Mouse (Mus musculus): ENCODE results near the gene Tspan31. TPM values are rescaled to one million over a fixed set of nuclear protein-coding genes. Genes with fewer than 3 reads are reported as not detected.
A peak's percentile ranks its signal among the peaks of the same experiment; 100 is the strongest.
"Not testable (repeated sequence)": the region's sequence is repeated elsewhere in the genome, so short reads cannot be mapped to it uniquely, and the experiment has no call there.

Gene Tspan31
- polyA plus RNA-seq, 1 experiment from 2014 or later, result 138 TPM

DNA sequence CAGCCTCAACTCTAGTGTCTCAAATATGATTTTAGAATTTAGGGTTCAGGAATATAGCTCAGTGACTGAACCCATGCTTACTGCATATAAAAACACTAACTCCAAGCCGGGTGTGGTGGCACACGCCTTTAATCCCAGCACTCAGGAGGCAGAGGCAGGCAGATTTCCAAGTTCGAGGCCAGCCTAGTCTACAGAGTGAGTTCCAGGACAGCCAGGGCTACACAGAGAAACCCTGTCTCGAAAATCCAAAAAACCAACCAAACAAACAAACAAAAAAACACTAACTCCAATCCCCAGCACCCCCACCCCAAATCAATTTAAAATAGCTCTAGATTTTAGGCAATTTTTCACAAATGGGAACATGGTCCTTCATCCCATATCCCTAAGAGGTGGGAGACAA lies 8.0 kb downstream of the Tspan31 start:
- Histone ChIP-seq H3K27ac (peak overlapping the region; percentile 82), H3K4me1 (replicated peaks) (peaks cover 60% of the 10 kb centered on the region), H3K36me3 (peaks cover 30% of the 10 kb centered on the region)
- WGBS, result 89% methylated on average over 4 of the region's 4 CpGs
- H3K4me2 ChIP-seq (replicated peaks); H3K9ac ChIP-seq (replicated peaks); ATAC-seq; H3K27me3 ChIP-seq; H3K9me3 ChIP-seq; H3K4me3 ChIP-seq (replicated peaks): not testable (repeated sequence)

- H3K4me3 ChIP-seq (replicated peaks), result peak overlapping the region; percentile 94
- no peaks in the 10 kb centered on the region for H3K27me3 ChIP-seq
- peak overlapping the region; percentile 98 for H3K27ac ChIP-seq
- H3K36me3 ChIP-seq, result peaks cover 30% of the 10 kb centered on the region
- no peaks in the 10 kb centered on the region for H3K9me3 ChIP-seq
- no peak for ATAC-seq
- peaks cover 59% of the 10 kb centered on the region for H3K4me1 ChIP-seq (replicated peaks)
- H3K9ac ChIP-seq (replicated peaks), result peak overlapping the region; percentile 96
- WGBS, result 71% methylated on average over 2 of the region's 2 CpGs
- H3K4me2 ChIP-seq (replicated peaks), result peak overlapping the region; percentile 88
These were observed 8.6 kb downstream of the Tspan31 start for GRCm38 (mm10) chr10:127061513-127061912.

DNA sequence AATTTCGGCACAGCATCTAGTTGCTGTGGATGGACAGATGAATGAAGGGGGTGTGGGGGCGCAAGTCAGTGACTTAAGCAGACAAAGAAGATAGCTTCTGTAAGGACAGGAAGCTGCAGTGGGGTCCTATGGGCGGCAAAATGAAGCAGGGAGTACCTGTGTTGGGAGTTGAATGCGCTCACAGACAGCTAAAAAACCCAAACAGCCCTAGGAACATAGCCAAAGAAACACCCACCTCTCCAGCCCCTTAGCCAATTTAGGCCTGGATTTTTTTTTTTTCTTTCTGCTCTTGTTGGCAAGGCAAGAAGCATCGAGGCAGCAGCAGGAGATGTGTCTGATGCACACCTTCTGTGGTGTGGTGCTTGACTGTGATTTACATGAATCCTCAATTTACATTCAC lies 9.0 kb downstream of the Tspan31 start:
- 30% methylated on average over 5 of the region's 5 CpGs for WGBS
- H3K4me3 ChIP-seq (replicated peaks), result peak overlapping the region; percentile 94
- ATAC-seq, result no peak
- H3K27ac ChIP-seq, result peak overlapping the region; percentile 98
- peak overlapping the region; percentile 96 for H3K9ac ChIP-seq (replicated peaks)
- H3K36me3 ChIP-seq, result peaks cover 30% of the 10 kb centered on the region
- H3K9me3 ChIP-seq, result no peaks in the 10 kb centered on the region
- H3K4me1 ChIP-seq (replicated peaks), result peaks cover 56% of the 10 kb centered on the region
- H3K27me3 ChIP-seq, result no peaks in the 10 kb centered on the region
- H3K4me2 ChIP-seq (replicated peaks), result peak overlapping the region; percentile 88

DNA sequence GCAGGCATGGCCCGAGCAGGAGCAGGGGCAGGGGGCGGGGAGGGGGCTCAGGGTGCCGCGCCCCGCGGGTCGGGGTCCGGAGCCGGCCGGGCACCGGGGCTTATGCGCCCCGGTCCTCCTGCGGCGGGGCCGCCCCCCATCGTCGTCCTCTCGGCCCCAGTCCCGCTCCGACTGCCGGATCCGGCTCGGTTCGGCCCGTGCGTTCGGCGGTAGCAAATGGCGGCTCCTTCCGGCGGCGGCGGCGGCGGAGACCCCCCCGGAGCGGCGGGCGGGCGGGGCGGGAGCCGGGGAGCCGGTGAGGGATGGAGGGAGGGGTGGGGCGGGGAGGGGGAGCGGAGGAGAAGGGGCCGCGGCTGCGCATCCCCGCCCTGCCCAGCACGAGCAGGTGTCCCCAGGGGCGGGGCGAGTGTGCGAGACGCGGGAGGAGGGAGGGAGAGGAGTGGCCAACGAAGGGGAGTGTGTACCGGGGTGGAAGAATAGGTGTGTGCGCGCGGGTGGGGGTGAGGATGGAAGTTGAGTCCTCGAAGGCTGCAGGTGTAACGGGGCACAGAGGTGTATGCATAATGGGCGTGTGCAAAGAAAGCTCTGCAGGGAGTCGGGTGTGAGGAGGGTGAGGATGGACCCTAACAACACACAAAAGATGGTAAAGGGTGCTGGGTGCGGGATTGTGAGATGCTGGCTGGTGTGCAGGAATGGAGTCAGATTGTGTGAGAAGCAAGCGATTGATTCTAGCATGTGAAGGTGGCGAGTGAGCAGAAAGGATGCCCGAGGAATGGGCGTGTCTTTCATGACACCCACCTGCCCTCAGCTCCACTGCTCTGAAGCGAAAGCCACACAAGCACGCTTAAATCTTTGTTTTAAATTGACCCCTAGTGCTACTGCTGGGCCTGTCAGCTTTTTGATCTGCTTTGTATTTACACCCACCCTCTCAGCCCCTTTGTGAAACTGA lies 9.8 kb downstream of the Tspan31 start, which contains the start of gene March9:
March9 (minus strand) TSS at position 217 of the 949 bp plus-strand sequence.
- Histone ChIP-seq H3K4me3 (replicated peaks) (peak within 1 kb of the TSS; percentile 94), H3K9ac (replicated peaks) (peak within 1 kb of the TSS; percentile 96), H3K36me3 (peaks cover 30% of the 10 kb centered on the region), H3K27me3 (no peaks in the 10 kb centered on the region), H3K27ac (peak within 1 kb of the TSS; percentile 98), H3K4me1 (replicated peaks) (peaks cover 58% of the 10 kb centered on the region), H3K4me2 (replicated peaks) (peak within 1 kb of the TSS; percentile 88), H3K9me3 (no peaks in the 10 kb centered on the region)
- ATAC-seq, result peak; percentile 16
- 2% methylated on average over 29 of the region's 72 CpGs for WGBS

- Histone ChIP-seq H3K4me1 (replicated peaks) (peaks cover 56% of the 10 kb centered on the region), H3K27me3 (no peaks in the 10 kb centered on the region), H3K4me3 (replicated peaks) (peak overlapping the region; percentile 94), H3K36me3 (peaks cover 33% of the 10 kb centered on the region), H3K9ac (replicated peaks) (peak overlapping the region; percentile 96), H3K9me3 (no peaks in the 10 kb centered on the region), H3K4me2 (replicated peaks) (peak overlapping the region; percentile 88), H3K27ac (peak overlapping the region; percentile 98)
- WGBS, result under 1% methylated on average over 37 of the region's 92 CpGs
- peak; percentile 1; the same call in 1 of the 2 replicates for ATAC-seq
These were observed 10.7 kb downstream of the Tspan31 start for GRCm38 (mm10) chr10:127059174-127059967.

DNA sequence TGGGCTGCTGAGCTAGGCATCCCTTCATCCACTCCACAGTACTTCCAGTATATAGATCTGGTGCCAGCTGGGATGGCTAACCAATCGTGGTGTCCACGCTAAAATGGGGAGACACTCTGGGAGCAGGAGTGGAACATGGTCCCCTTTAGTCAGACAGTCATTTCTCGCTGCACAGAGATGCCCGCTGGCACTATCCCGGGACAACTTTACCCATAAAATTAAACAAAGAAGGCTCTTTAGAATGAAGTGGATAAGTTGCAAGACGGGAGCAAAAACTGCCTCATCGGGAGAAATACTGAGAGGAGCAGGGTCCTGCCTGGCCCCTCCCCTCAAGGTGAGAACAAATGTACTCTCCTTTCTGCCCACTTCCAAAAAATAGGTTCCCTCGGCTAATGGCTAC lies 11.4 kb downstream of the Tspan31 start:
- WGBS, result 6% methylated on average over 8 of the region's 8 CpGs
- peak overlapping the region; percentile 88 for H3K4me2 ChIP-seq (replicated peaks)
- H3K4me3 ChIP-seq (replicated peaks), result peak overlapping the region; percentile 94
- H3K27me3 ChIP-seq, result no peaks in the 10 kb centered on the region
- H3K4me1 ChIP-seq (replicated peaks), result peaks cover 56% of the 10 kb centered on the region
- no peak for ATAC-seq
- H3K9ac ChIP-seq (replicated peaks), result peak overlapping the region; percentile 96
- H3K9me3 ChIP-seq, result no peaks in the 10 kb centered on the region
- peaks cover 39% of the 10 kb centered on the region for H3K36me3 ChIP-seq
- H3K27ac ChIP-seq, result peak overlapping the region; percentile 98

DNA sequence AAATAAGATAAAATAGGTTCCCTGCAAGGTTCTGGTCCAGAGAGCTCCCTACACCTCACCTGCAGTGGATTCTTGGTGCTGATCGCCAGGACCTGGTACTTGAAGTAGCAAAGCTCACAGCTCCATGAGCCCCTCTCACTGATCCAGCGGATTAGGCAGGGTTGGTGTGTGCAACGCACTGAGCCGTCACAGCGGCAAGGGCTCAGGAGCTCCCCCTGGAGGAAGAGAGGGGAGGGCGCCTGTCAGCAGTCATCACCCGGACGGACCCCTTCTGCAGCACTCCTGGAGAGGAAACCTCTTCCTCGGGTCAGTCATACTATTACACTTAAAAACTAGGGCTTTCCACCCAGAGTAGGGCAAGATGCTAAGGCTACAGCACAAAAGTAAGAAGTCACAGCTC lies 11.9 kb downstream of the Tspan31 start:
- peak; percentile 34 for ATAC-seq
- peak overlapping the region; percentile 98 for H3K27ac ChIP-seq
- peak overlapping the region; percentile 88 for H3K4me2 ChIP-seq (replicated peaks)
- no peaks in the 10 kb centered on the region for H3K27me3 ChIP-seq
- peaks cover 42% of the 10 kb centered on the region for H3K36me3 ChIP-seq
- 1% methylated on average over 9 of the region's 9 CpGs for WGBS
- H3K9me3 ChIP-seq, result no peaks in the 10 kb centered on the region
- peaks cover 56% of the 10 kb centered on the region for H3K4me1 ChIP-seq (replicated peaks)
- H3K9ac ChIP-seq (replicated peaks), result peak overlapping the region; percentile 96
- H3K4me3 ChIP-seq (replicated peaks), result peak overlapping the region; percentile 94

GRCm38 (mm10) chr10:127056490-127056889 lies 13.6 kb downstream of the Tspan31 start:
- Histone ChIP-seq H3K4me1 (replicated peaks) (peaks cover 45% of the 10 kb centered on the region), H3K36me3 (peaks cover 42% of the 10 kb centered on the region), H3K9me3 (no peaks in the 10 kb centered on the region), H3K9ac (replicated peaks) (no peak overlapping the region), H3K4me2 (replicated peaks) (no peak overlapping the region), H3K4me3 (replicated peaks) (no peak overlapping the region), H3K27me3 (peaks cover 13% of the 10 kb centered on the region), H3K27ac (no peak overlapping the region)
- no peak for ATAC-seq
- WGBS, result 91% methylated on average over 20 of the region's 20 CpGs

DNA sequence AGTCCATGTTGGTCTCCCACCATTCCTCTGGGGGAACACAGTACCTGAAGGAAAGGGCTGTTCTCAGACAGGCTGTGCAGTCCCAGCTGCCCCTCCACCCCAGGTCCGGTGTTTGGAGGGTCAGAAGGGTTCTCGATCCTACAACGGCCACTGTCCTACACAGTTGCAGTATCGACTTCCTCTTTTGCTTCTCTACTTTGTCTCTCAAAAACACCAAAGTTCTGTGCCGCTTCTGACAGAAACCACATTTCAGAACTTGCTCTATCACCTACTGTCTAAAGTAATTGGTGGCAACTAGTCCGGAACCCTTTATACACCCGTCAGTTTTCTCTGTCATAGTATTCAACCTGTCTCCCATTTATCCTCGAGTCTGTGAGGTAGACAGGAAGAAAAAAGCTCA lies 14.7 kb downstream of the Tspan31 start:
- no peak overlapping the region for H3K4me3 ChIP-seq (replicated peaks)
- H3K36me3 ChIP-seq, result peaks cover 42% of the 10 kb centered on the region
- H3K9ac ChIP-seq (replicated peaks), result no peak overlapping the region
- H3K4me2 ChIP-seq (replicated peaks), result no peak overlapping the region
- WGBS, result 95% methylated on average over 8 of the region's 8 CpGs
- H3K27ac ChIP-seq, result no peak overlapping the region
- no peak for ATAC-seq
- peaks cover 35% of the 10 kb centered on the region for H3K4me1 ChIP-seq (replicated peaks)
- no peaks in the 10 kb centered on the region for H3K9me3 ChIP-seq
- peaks cover 24% of the 10 kb centered on the region for H3K27me3 ChIP-seq

- no peak for ATAC-seq
- peaks cover 42% of the 10 kb centered on the region for H3K36me3 ChIP-seq
- WGBS, result 81% methylated on average over 4 of the region's 4 CpGs
- H3K4me1 ChIP-seq (replicated peaks), result peaks cover 36% of the 10 kb centered on the region
- H3K27me3 ChIP-seq, result peaks cover 31% of the 10 kb centered on the region
- H3K9me3 ChIP-seq, result no peaks in the 10 kb centered on the region
- no peak overlapping the region for H3K4me2 ChIP-seq (replicated peaks)
- no peak overlapping the region for H3K27ac ChIP-seq
- no peak overlapping the region for H3K4me3 ChIP-seq (replicated peaks)
- H3K9ac ChIP-seq (replicated peaks), result no peak overlapping the region
These were observed 15.4 kb downstream of the Tspan31 start for GRCm38 (mm10) chr10:127054646-127055045.

DNA sequence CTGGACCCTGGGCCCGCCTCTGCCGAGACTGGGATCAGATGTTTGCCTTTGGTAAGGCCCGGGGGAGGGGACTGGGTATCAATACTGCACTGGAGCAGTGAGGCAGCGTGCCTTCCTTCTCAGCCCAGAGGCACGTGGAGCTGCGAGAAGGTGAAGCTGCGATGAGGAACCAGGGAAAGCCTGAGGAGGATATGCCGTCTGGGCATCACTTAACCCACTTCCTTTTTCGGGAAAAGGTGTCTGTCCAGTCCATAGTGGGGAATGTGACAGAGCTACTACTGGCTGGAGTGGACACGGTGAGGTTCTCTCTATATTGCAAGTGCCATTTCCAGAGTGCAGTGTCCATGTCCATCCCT lies 20.0 kb downstream of the Tspan31 start:
- peaks cover 17% of the 10 kb centered on the region for H3K36me3 ChIP-seq
- H3K4me3 ChIP-seq (replicated peaks), result no peak overlapping the region
- H3K9me3 ChIP-seq, result no peaks in the 10 kb centered on the region
- WGBS, result 21% methylated on average over 10 of the region's 10 CpGs
- H3K9ac ChIP-seq (replicated peaks), result no peak overlapping the region
- H3K27ac ChIP-seq, result no peak overlapping the region
- H3K4me2 ChIP-seq (replicated peaks), result no peak overlapping the region
- H3K4me1 ChIP-seq (replicated peaks), result peaks cover 16% of the 10 kb centered on the region
- 0 out of 2 replicates have a peak, but pooled peaks have one; percentile 4 for ATAC-seq
- peaks cover 58% of the 10 kb centered on the region for H3K27me3 ChIP-seq

Data from midbrain, embryonic 13.5 days (tissue).